Mouse (Mus musculus) CH12F3 (cell line): ENCODE data around the gene Hspa12a.

Experiments
- in situ Hi-C: fragments of 300-500 bp; cut with MboI; formaldehyde crosslinking; loops from 2 replicates; pipeline ENCODE4 v1.14.3; 2020; ENCODE audit warnings: low sequenced_read_pairs

Hspa12a gene

GRCm38 (mm10) chr19:58827656-58828055 is 115.8 kb downstream of the Hspa12a start:
- in situ Hi-C loops, result no loop called here

- in situ Hi-C loops, result no loop called here
These were observed 119.1 kb downstream of the Hspa12a start for GRCm38 (mm10) chr19:58824316-58824715.

- in situ Hi-C loops, result no loop called here
These were observed 120.2 kb downstream of the Hspa12a start for GRCm38 (mm10) chr19:58823301-58823700.

GRCm38 (mm10) chr19:58822454-58823200 is 120.8 kb downstream of the Hspa12a start:
- in situ Hi-C loops, result no loop called here

GRCm38 (mm10) chr19:58818571-58819415 is 124.7 kb downstream of the Hspa12a start:
- in situ Hi-C loops, result loop anchor here (10.0 kb wide), 2 partner anchors 86 to 386 kb away; no protein-coding TSS in a partner anchor

- in situ Hi-C loops, result loop anchor here (10.0 kb wide), 2 partner anchors 87 to 387 kb away; no protein-coding TSS in a partner anchor
These were observed 126.1 kb downstream of the Hspa12a start for GRCm38 (mm10) chr19:58817398-58817797.

- in situ Hi-C loops, result loop anchor here (10.0 kb wide), 2 partner anchors 88 to 388 kb away; no protein-coding TSS in a partner anchor
These were observed 126.9 kb downstream of the Hspa12a start for GRCm38 (mm10) chr19:58816453-58817041.

GRCm38 (mm10) chr19:58815179-58815922 is 128.1 kb downstream of the Hspa12a start:
- in situ Hi-C loops, result loop anchor here (10.0 kb wide), 2 partner anchors 89 to 389 kb away; no protein-coding TSS in a partner anchor

GRCm38 (mm10) chr19:58810536-58810935 is 132.9 kb downstream of the Hspa12a start:
- in situ Hi-C loops, result loop anchor here (10.0 kb wide), 2 partner anchors 94 to 394 kb away; no protein-coding TSS in a partner anchor

GRCm38 (mm10) chr19:58808864-58809263 is 134.6 kb downstream of the Hspa12a start:
- in situ Hi-C loops, result no loop called here

GRCm38 (mm10) chr19:58806364-58806763 is 137.1 kb downstream of the Hspa12a start:
- in situ Hi-C loops, result no loop called here

GRCm38 (mm10) chr19:58805191-58805779 is 138.2 kb downstream of the Hspa12a start:
- in situ Hi-C loops, result no loop called here

GRCm38 (mm10) chr19:58795114-58795669 is 148.3 kb downstream of the Hspa12a start:
- in situ Hi-C loops, result no loop called here

- in situ Hi-C loops, result no loop called here
These were observed 149.2 kb downstream of the Hspa12a start, which contains the start of gene 1700019N19Rik for GRCm38 (mm10) chr19:58794284-58794683. Gene 1700019N19Rik, minus strand, starts transcription at chr19:58794461.

- in situ Hi-C loops, result no loop called here
These were observed 154.3 kb downstream of the Hspa12a start for GRCm38 (mm10) chr19:58789194-58789593.

GRCm38 (mm10) chr19:58783938-58784337 is 159.5 kb downstream of the Hspa12a start:
- in situ Hi-C loops, result no loop called here

- in situ Hi-C loops, result no loop called here
These were observed 161.9 kb downstream of the Hspa12a start for GRCm38 (mm10) chr19:58781566-58781965.

GRCm38 (mm10) chr19:58776461-58776860 is 167.0 kb downstream of the Hspa12a start:
- in situ Hi-C loops, result no loop called here

- in situ Hi-C loops, result no loop called here
These were observed 176.1 kb downstream of the Hspa12a start for GRCm38 (mm10) chr19:58767329-58767728.
